Mouse (Mus musculus) megakaryocyte, embryonic 14.5 days (primary cell): ENCODE results near the gene Fgr. TPM values are rescaled to one million over a fixed set of nuclear protein-coding genes. Genes with fewer than 3 reads are reported as not detected.

ENCODE experiments used
- H3K27me3 ChIP-seq: replicated peaks from 2 replicates; pipeline ENCODE3; 2012; ENCODE audit warnings: inconsistent platforms
- H3K36me3 ChIP-seq: replicated peaks from 2 replicates; pipeline ENCODE3; 2012; ENCODE audit warnings: low read length, inconsistent platforms, mixed read lengths
- H3K4me1 ChIP-seq: 2 replicates; pipeline ENCODE4 v1.6.1; 2012; ENCODE audit warnings: inconsistent platforms
- H3K4me3 ChIP-seq: replicated peaks from 2 replicates; pipeline ENCODE3; 2012; ENCODE audit warnings: moderate library complexity, mild to moderate bottlenecking, inconsistent platforms
- H3K9me3 ChIP-seq: 2 replicates; pipeline ENCODE4 v1.6.1; 2012; ENCODE audit warnings: inconsistent platforms
- FLI1 ChIP-seq: IDR thresholded peaks from 2 replicates; pipeline ENCODE4 v1.6.1; 2012; ENCODE audit warnings: low read length, inconsistent platforms, mixed read lengths
- GATA1 ChIP-seq: IDR thresholded peaks from 3 replicates; pipeline ENCODE4 v1.6.1; 2012; ENCODE audit warnings: mixed read lengths, low read length, inconsistent platforms, borderline replicate concordance
- polyA plus RNA-seq: library from polyadenylated mRNA; stranded (reverse); fragments of >175 nt; gene quantifications from 2 replicates; pipeline ENCODE4 v1.2.3, GENCODE M21; 2012; ENCODE audit warnings: low replicate concordance; ENCODE audit not compliant: insufficient read depth

Fgr gene
- polyA plus RNA-seq, 1 experiment = 4.8 TPM

- H3K36me3 ChIP-seq = peaks cover 27% of the 10 kb centered on the region
- H3K27me3 ChIP-seq = peaks cover 9% of the 10 kb centered on the region
- H3K9me3 ChIP-seq = no peaks in the 10 kb centered on the region
- peak overlapping the region; percentile 97 for H3K4me3 ChIP-seq
- TF ChIP-seq GATA1 (no peak), FLI1 (no peak)
- H3K4me1 ChIP-seq = peaks cover 84% of the 10 kb centered on the region
These were observed 40.2 kb downstream of the Fgr start for GRCm38 (mm10) chr4:133014088-133014487.

- Histone ChIP-seq H3K9me3 (no peaks in the 10 kb centered on the region), H3K4me3 (peak overlapping the region; percentile 74), H3K36me3 (peaks cover 37% of the 10 kb centered on the region), H3K4me1 (peaks cover 84% of the 10 kb centered on the region), H3K27me3 (peaks cover 5% of the 10 kb centered on the region)
- TF ChIP-seq FLI1 (no peak), GATA1 (no peak)
These were observed 41.2 kb downstream of the Fgr start for GRCm38 (mm10) chr4:133014896-133015709.

GRCm38 (mm10) chr4:133015710-133016651 is 42.1 kb downstream of the Fgr start:
- Histone ChIP-seq H3K27me3 (no peaks in the 10 kb centered on the region), H3K4me3 (peak overlapping the region; percentile 87), H3K36me3 (peaks cover 44% of the 10 kb centered on the region), H3K4me1 (peaks cover 84% of the 10 kb centered on the region), H3K9me3 (no peaks in the 10 kb centered on the region)
- TF ChIP-seq FLI1 = no peak
- TF ChIP-seq GATA1 = no peak

- H3K27me3 ChIP-seq = no peaks in the 10 kb centered on the region
- H3K4me1 ChIP-seq = peaks cover 91% of the 10 kb centered on the region
These were observed 43.0 kb downstream of the Fgr start for GRCm38 (mm10) chr4:133016677-133017415.

GRCm38 (mm10) chr4:133017597-133018262 is 43.8 kb downstream of the Fgr start:
- H3K9me3 ChIP-seq = no peaks in the 10 kb centered on the region
- H3K27me3 ChIP-seq = no peaks in the 10 kb centered on the region
- TF ChIP-seq GATA1 (no peak), FLI1 (no peak)
- peaks cover 62% of the 10 kb centered on the region for H3K36me3 ChIP-seq
- peak overlapping the region; percentile 87 for H3K4me3 ChIP-seq
- peaks cover 100% of the 10 kb centered on the region for H3K4me1 ChIP-seq

More at GRCm38 (mm10) chr4:133016677-133017415, 43.0 kb downstream of the Fgr start:
- Histone ChIP-seq H3K9me3 (no peaks in the 10 kb centered on the region), H3K4me3 (peak overlapping the region; percentile 87), H3K36me3 (peaks cover 53% of the 10 kb centered on the region)
- TF ChIP-seq GATA1 (no peak), FLI1 (no peak)

GRCm38 (mm10) chr4:133018263-133018798 is 44.4 kb downstream of the Fgr start:
- Histone ChIP-seq H3K27me3 (no peaks in the 10 kb centered on the region), H3K4me1 (peaks cover 100% of the 10 kb centered on the region), H3K9me3 (no peaks in the 10 kb centered on the region), H3K4me3 (peak overlapping the region; percentile 53), H3K36me3 (peaks cover 68% of the 10 kb centered on the region)
- TF ChIP-seq GATA1 (no peak), FLI1 (no peak)

- no peak for TF ChIP-seq GATA1
- Histone ChIP-seq H3K27me3 (no peaks in the 10 kb centered on the region), H3K36me3 (peaks cover 88% of the 10 kb centered on the region), H3K9me3 (no peaks in the 10 kb centered on the region), H3K4me1 (peaks cover 100% of the 10 kb centered on the region), H3K4me3 (no peak overlapping the region)
These were observed 46.8 kb downstream of the Fgr start for GRCm38 (mm10) chr4:133020721-133021120.

- no peak for TF ChIP-seq GATA1
- no peak for TF ChIP-seq FLI1
- Histone ChIP-seq H3K27me3 (no peaks in the 10 kb centered on the region), H3K4me3 (no peak overlapping the region), H3K4me1 (peaks cover 100% of the 10 kb centered on the region), H3K9me3 (no peaks in the 10 kb centered on the region), H3K36me3 (peaks cover 93% of the 10 kb centered on the region)
These were observed 47.3 kb downstream of the Fgr start for GRCm38 (mm10) chr4:133021181-133021671.
